Mouse (Mus musculus) heart, postnatal 0 days (tissue): ENCODE results near the gene Hes6. TPM values are rescaled to one million over a fixed set of nuclear protein-coding genes. Genes with fewer than 3 reads are reported as not detected.

Source experiments
- ATAC-seq: fragments of 200-750 bp; cut with Nextera tagmentation; 2 replicates; pipeline ENCODE4 v1.8.0; 2017; ENCODE audit warnings: low read depth, moderate number of reproducible peaks, moderate library complexity; ENCODE audit not compliant: insufficient read depth
- DNase-seq: peaks from one replicate; pipeline ENCODE4 v3.0.0-alpha.2; 2016; ENCODE audit warnings: low spot score
- H3K27ac ChIP-seq: fragments of 300-500 bp; sonication (generic); 2 replicates; pipeline ENCODE4 v1.5.1; 2014; ENCODE audit warnings: low read depth, mild to moderate bottlenecking
- H3K27me3 ChIP-seq: fragments of 300-500 bp; sonication (generic); 2 replicates; pipeline ENCODE4 v1.6.1; 2014; ENCODE audit warnings: low read length, mixed read lengths; ENCODE audit not compliant: control insufficient read depth, insufficient read depth
- H3K36me3 ChIP-seq: fragments of 300-500 bp; sonication (generic); replicated peaks from 2 replicates; pipeline ENCODE4 v1.6.1; 2014; ENCODE audit warnings: low read length, mixed read lengths; ENCODE audit not compliant: control insufficient read depth, insufficient read depth
- H3K4me1 ChIP-seq: fragments of 300-500 bp; sonication (generic); 2 replicates; pipeline ENCODE4 v1.6.1; 2014; ENCODE audit warnings: antibody characterized with exemption; ENCODE audit not compliant: control insufficient read depth, insufficient read depth
- H3K4me2 ChIP-seq: fragments of 300-500 bp; sonication (generic); 2 replicates; pipeline ENCODE4 v1.6.1; 2014; ENCODE audit warnings: low read depth, mild to moderate bottlenecking, low read length, moderate library complexity
- H3K4me3 ChIP-seq: fragments of 300-500 bp; sonication (generic); 2 replicates; pipeline ENCODE4 v1.5.1; 2014; ENCODE audit warnings: low read depth, low read length
- H3K9ac ChIP-seq: fragments of 300-500 bp; sonication (generic); replicated peaks from 2 replicates; pipeline ENCODE4 v1.6.1; 2014; ENCODE audit warnings: low read depth, low read length, mixed read lengths
- H3K9me3 ChIP-seq: fragments of 300-500 bp; sonication (generic); replicated peaks from 2 replicates; pipeline ENCODE4 v1.6.1; 2016; ENCODE audit warnings: low read length; ENCODE audit not compliant: control insufficient read depth
- CTCF ChIP-seq: IDR thresholded peaks from 2 replicates; pipeline ENCODE4 v1.5.1; 2016; ENCODE audit warnings: antibody characterized with exemption, control low read depth, low read depth
- EP300 ChIP-seq: IDR thresholded peaks from 2 replicates; pipeline ENCODE4 v1.6.1; 2016; ENCODE audit warnings: antibody characterized with exemption, low read depth
- WGBS: fragments of 180-500 bp; shearing (Covaris S2); extraction: QIAGEN DNeasy Blood & Tissue Kit; methylation state at CpG from one replicate; pipeline ENCODE4 v1.1.7; 2014; 5-methylcytosine and 5-hydroxymethylcytosine counted together
- polyA plus RNA-seq: library from polyadenylated mRNA; unstranded; fragments of >200 nt; fragmentation: Nextera tagmentation; extraction: Ambion mirVana; gene quantifications from 2 replicates; pipeline ENCODE4 v1.2.1, GENCODE M21; 2015
- total RNA-seq: library from RNA; depleted of rRNA; stranded (reverse); fragments of >200 nt; gene quantifications from 2 replicates; pipeline ENCODE4 v1.2.3, GENCODE M21; 2014; ENCODE audit warnings: low replicate concordance

The Hes6 gene
- total and polyA plus RNA-seq, 2 experiments from 2014 or later = 61.0 to 82.5 TPM

DNA sequence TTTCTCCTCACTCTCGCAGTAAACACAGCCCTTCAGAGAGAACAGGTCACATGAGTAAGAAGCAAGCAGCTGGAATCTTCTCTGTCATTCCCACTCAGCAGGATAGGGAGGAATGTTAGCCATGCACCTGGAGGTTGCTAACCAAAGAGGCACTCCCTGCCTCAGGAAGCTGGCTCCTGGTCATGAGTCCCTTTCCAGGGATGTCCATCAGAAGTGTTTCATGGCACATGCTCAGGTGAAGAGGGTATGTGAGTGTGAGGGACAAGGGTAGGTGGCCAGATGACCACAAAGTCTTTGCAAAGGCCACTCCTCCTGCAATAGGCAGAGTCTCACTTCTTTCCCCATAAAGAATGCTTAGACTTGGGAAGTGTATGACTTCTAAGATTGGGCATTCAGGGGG is 4.2 kb upstream of the Hes6 start:
- 33% methylated on average over 1 of the region's 1 CpGs for WGBS
- Histone ChIP-seq H3K4me3 (no peak overlapping the region), H3K27me3 (no peaks in the 10 kb centered on the region), H3K4me1 (0 out of 2 replicates have a peak, but pooled peaks cover 7% of the 10 kb centered on the region), H3K9ac (no peak overlapping the region), H3K4me2 (no peak overlapping the region), H3K27ac (no peak overlapping the region), H3K9me3 (no peaks in the 10 kb centered on the region), H3K36me3 (peaks cover 57% of the 10 kb centered on the region)
- ATAC-seq (no peak), DNase-seq (no peak)
- TF ChIP-seq EP300 = no peak
- no peak for TF ChIP-seq CTCF

DNA sequence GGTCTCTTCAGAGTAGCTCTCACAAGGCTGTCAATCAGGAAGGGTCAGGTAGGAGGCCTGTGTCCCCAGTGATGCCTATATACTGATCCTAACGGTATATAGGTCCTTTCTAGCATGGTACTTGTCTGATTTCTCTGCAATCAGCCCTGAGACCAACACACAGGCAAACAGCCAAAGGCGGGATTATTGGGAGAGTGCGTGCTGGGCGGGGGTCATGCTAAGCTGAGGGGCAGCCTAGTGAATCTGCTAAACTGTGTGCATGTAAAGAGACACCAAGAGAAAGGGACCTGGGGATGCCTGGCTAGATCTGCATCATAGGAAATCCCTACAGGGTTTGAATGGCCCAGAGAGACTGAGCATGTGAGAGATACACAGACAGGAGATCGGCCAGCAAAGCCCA is 1.5 kb upstream of the Hes6 start:
- H3K36me3 ChIP-seq = peaks cover 42% of the 10 kb centered on the region
- peaks cover 16% of the 10 kb centered on the region for H3K4me1 ChIP-seq
- no peak for DNase-seq
- no peak overlapping the region for H3K9ac ChIP-seq
- H3K4me2 ChIP-seq = no peak overlapping the region
- no peak overlapping the region for H3K4me3 ChIP-seq
- H3K9me3 ChIP-seq = no peaks in the 10 kb centered on the region
- ATAC-seq = no peak
- H3K27me3 ChIP-seq = no peaks in the 10 kb centered on the region
- H3K27ac ChIP-seq = peak overlapping the region; percentile 93
- TF ChIP-seq CTCF = no peak
- no peak for TF ChIP-seq EP300
- 78% methylated on average over 5 of the region's 5 CpGs for whole genome bisulfite sequencing

DNA sequence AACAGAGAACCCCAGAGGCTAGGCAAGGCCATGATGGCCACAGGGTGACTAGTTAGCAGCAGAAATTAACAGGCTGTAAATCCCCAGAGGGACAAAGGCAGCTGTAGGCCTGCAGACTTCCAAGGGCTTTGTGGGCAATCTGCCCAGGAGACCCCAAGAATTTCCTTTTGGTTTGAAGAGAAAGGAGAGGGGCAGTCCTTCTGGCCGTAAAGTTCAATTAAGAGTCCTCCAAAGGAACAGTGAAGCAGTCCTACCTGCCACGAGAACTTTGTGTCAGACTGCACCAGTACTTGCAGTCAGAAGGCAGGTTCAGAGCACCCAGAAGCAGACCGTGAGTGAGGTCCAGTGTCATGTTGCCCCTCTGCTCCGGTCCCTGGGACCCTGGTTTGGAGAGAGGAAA is 1.1 kb upstream of the Hes6 start:
- Histone ChIP-seq H3K4me2 (peak overlapping the region; percentile 95; the same call in 1 of the 2 replicates), H3K4me3 (no peak overlapping the region), H3K9ac (peak overlapping the region; percentile 59; the same call in 1 of the 2 replicates), H3K4me1 (peaks cover 16% of the 10 kb centered on the region), H3K27ac (peak overlapping the region; percentile 93), H3K36me3 (peaks cover 38% of the 10 kb centered on the region), H3K9me3 (no peaks in the 10 kb centered on the region), H3K27me3 (no peaks in the 10 kb centered on the region)
- ATAC-seq (no peak), DNase-seq (no peak)
- TF ChIP-seq CTCF = no peak
- 64% methylated on average over 4 of the region's 4 CpGs for WGBS

DNA sequence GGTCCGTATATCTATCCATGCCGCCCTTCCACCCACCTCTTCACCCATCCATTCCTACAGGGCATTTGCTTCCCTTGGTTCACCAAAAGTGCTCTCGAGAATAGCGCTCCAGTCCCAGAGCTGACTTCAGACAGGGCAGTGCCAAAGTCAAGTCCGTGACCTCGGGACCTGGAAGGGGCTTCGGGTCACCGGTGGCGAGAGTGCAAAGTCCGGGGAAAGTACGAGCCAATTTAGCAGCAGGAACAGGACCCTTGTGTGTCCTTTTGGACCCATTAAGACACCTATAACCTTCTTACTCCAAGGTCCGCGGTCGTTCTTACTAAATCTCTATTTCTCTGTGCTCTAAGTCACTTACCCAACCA is 321 bp downstream of the Hes6 start:
- peaks cover 26% of the 10 kb centered on the region for H3K36me3 ChIP-seq
- DNase-seq (peak; percentile 52), ATAC-seq (peak; percentile 13; the same call in 1 of the 2 replicates)
- H3K27me3 ChIP-seq = no peaks in the 10 kb centered on the region
- WGBS = under 1% methylated on average over 14 of the region's 14 CpGs
- peaks cover 16% of the 10 kb centered on the region for H3K4me1 ChIP-seq
- no peaks in the 10 kb centered on the region for H3K9me3 ChIP-seq
- peak overlapping the region; percentile 59 for H3K9ac ChIP-seq
- peak overlapping the region; percentile 71 for H3K4me3 ChIP-seq
- no peak for TF ChIP-seq CTCF
- no peak for TF ChIP-seq EP300
- peak overlapping the region; percentile 93 for H3K27ac ChIP-seq
- peak overlapping the region; percentile 95 for H3K4me2 ChIP-seq

DNA sequence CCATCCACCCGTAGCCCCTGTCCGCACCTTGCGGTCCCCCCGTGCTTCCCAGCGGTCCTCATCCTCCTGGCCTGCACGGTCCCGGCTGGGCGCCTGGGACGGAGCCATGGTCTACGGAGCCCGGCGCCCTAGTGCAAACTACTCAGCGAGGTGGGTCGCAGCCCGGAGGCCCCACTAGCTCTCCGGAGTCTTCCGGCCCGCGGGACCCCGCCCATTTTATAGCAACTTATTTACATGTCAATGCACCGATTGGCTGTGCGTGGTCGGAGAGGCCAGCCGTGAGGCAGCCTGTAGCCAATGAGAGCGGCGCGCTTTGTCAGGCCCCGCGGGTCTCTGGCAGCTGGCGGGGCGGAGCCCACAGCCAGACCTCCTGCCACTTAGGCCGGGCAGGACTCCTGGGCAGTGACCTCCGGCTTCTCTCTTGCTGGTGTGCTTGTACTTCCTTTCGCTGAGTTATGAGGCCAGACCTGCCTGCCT is 770 bp downstream of the Hes6 start:
- no peaks in the 10 kb centered on the region for H3K9me3 ChIP-seq
- WGBS = 0% methylated on average over 34 of the region's 34 CpGs
- peak overlapping the region; percentile 93 for H3K27ac ChIP-seq
- peaks cover 16% of the 10 kb centered on the region for H3K4me1 ChIP-seq
- H3K4me3 ChIP-seq = peak overlapping the region; percentile 71
- ATAC-seq = peak; percentile 93
- peak overlapping the region; percentile 77 for H3K9ac ChIP-seq
- peak; percentile 97 for DNase-seq
- no peaks in the 10 kb centered on the region for H3K27me3 ChIP-seq
- H3K36me3 ChIP-seq = peaks cover 22% of the 10 kb centered on the region
- H3K4me2 ChIP-seq = peak overlapping the region; percentile 95
- TF ChIP-seq CTCF (no peak), EP300 (no peak)
